In the genomic region with DNA sequence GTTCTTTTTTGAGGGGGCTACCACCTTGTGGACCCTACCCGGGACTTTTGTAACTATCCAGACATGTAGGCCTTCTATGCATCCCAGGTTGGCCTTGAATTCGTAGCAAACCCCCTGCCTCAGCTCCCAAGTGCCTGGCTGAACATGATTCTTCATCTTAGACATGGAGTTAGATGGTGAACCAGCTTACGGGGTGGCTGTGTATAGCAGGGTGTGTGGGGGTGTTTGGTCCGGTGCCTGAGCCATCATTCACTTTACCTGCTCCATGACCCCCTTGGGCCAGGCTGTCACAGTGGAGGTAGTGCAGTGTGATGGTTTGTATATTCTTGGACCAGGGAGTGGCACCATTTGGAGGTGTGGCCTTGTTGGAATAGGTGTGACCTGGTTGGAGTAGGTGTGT, we compare ENCODE assay signal across 7 mouse cellular contexts. TPM values are rescaled to one million over a fixed set of nuclear protein-coding genes. Genes with fewer than 3 reads are reported as not detected.
DNase-seq lines count a peak whose midpoint lies in the region; ATAC-seq and TF ChIP-seq lines count a peak whose summit lies in the region.

No protein-coding gene starts in this region.

- no peak for ATAC-seq in lung, embryonic 14.5 days (ENCODE audit: insufficient read depth)
- ATAC-seq in forebrain, embryonic 15.5 days (replicated peaks), result no peak
- 0 out of 2 replicates have a peak, but pooled peaks have one; percentile 28 for ATAC-seq in intestine, embryonic 16.5 days
- no peak for ATAC-seq in stomach, embryonic 14.5 days (ENCODE audit: insufficient number of reproducible peaks, insufficient read depth, low FRiP score, low read depth)
- ATAC-seq in inflammation-experienced regulatory T-cells, adult 6 months, result no peak

- H3K36me3 ChIP-seq in lung, embryonic 14.5 days (ENCODE audit: insufficient read depth), result no peaks in the 10 kb centered on the region
- no peaks in the 10 kb centered on the region for H3K36me3 ChIP-seq in forebrain, embryonic 15.5 days
- H3K36me3 ChIP-seq in intestine, embryonic 16.5 days (ENCODE audit: control insufficient read depth, insufficient read depth, low read length), result no peaks in the 10 kb centered on the region
- no peaks in the 10 kb centered on the region for H3K36me3 ChIP-seq in stomach, embryonic 14.5 days (ENCODE audit: control insufficient read depth, insufficient read depth, low read length)

- no peaks in the 10 kb centered on the region for H3K9me3 ChIP-seq in lung, embryonic 14.5 days (ENCODE audit: low read depth, low read length)
- no peaks in the 10 kb centered on the region for H3K9me3 ChIP-seq in forebrain, embryonic 15.5 days
- H3K9me3 ChIP-seq in intestine, embryonic 16.5 days (ENCODE audit: control insufficient read depth, low read length), result no peaks in the 10 kb centered on the region
- H3K9me3 ChIP-seq in stomach, embryonic 14.5 days (ENCODE audit: control insufficient read depth, low read depth, low read length), result no peaks in the 10 kb centered on the region

- 58% methylated on average over 4 of the region's 4 CpGs for WGBS in lung, embryonic 14.5 days
- 77% methylated on average over 4 of the region's 4 CpGs for WGBS in lung, adult 2 months
- 39% methylated on average over 4 of the region's 4 CpGs for WGBS in forebrain, embryonic 15.5 days
- WGBS in intestine, embryonic 16.5 days, result 60% methylated on average over 4 of the region's 4 CpGs
- WGBS in stomach, embryonic 14.5 days, result 39% methylated on average over 4 of the region's 4 CpGs

- peak overlapping the region; percentile 54 for H3K4me2 ChIP-seq in lung, embryonic 14.5 days
- peak overlapping the region; percentile 42 for H3K4me2 ChIP-seq in forebrain, embryonic 15.5 days (replicated peaks)
- peak overlapping the region; percentile 67; the same call in 1 of the 2 replicates for H3K4me2 ChIP-seq in intestine, embryonic 16.5 days (ENCODE audit: low read depth, low read length)
- H3K4me2 ChIP-seq in stomach, embryonic 14.5 days (replicated peaks; ENCODE audit: low read depth, low read length), result peak overlapping the region; percentile 38

- no peak for DNase-seq in lung, embryonic 14.5 days
- DNase-seq in lung, adult 2 months, result no peak
- no peak for DNase-seq in right cerebral cortex, postnatal 4 days

- peak overlapping the region; percentile 86 for H3K27ac ChIP-seq in lung, embryonic 14.5 days (ENCODE audit: low read depth)
- H3K27ac ChIP-seq in forebrain, embryonic 15.5 days (replicated peaks), result peak overlapping the region; percentile 83
- H3K27ac ChIP-seq in intestine, embryonic 16.5 days (ENCODE audit: low read length), result peak overlapping the region; percentile 80
- H3K27ac ChIP-seq in stomach, embryonic 14.5 days (ENCODE audit: low read length), result peak overlapping the region; percentile 86

- TF ChIP-seq CTCF in lung, embryonic 14.5 days (IDR thresholded peaks at IDR 0.05; ENCODE audit: low read depth), result no peak
- TF ChIP-seq CTCF in lung, adult 2 months (IDR thresholded peaks at IDR 0.05; ENCODE audit: insufficient read depth, low read length), result no peak

- TF ChIP-seq POLR2A in lung, adult 2 months (IDR thresholded peaks at IDR 0.05; ENCODE audit: borderline replicate concordance, extremely low read depth, low read depth, low read length), result no peak

- peak overlapping the region; percentile 29; the same call in 1 of the 2 replicates for H3K9ac ChIP-seq in lung, embryonic 14.5 days
- H3K9ac ChIP-seq in forebrain, embryonic 15.5 days (replicated peaks), result peak overlapping the region; percentile 27; the same call in 1 of the 2 replicates
- peak overlapping the region; percentile 58; the same call in 1 of the 2 replicates for H3K9ac ChIP-seq in intestine, embryonic 16.5 days (ENCODE audit: low read depth, low read length)
- H3K9ac ChIP-seq in stomach, embryonic 14.5 days (replicated peaks; ENCODE audit: low read depth, low read length), result no peak overlapping the region

- no peak overlapping the region for H3K4me3 ChIP-seq in lung, embryonic 14.5 days (ENCODE audit: low read depth, low read length)
- H3K4me3 ChIP-seq in lung, adult 2 months (replicated peaks; ENCODE audit: extremely low read depth, low read depth, low read length), result no peak overlapping the region
- no peak overlapping the region; the same call in 1 of the 2 replicates for H3K4me3 ChIP-seq in forebrain, embryonic 15.5 days
- no peak overlapping the region for H3K4me3 ChIP-seq in intestine, embryonic 16.5 days (ENCODE audit: low read length)
- no peak overlapping the region for H3K4me3 ChIP-seq in stomach, embryonic 14.5 days (ENCODE audit: low read depth, low read length)

- peaks cover 12% of the 10 kb centered on the region for H3K4me1 ChIP-seq in lung, embryonic 14.5 days (ENCODE audit: insufficient read depth)
- H3K4me1 ChIP-seq in lung, adult 2 months (ENCODE audit: control insufficient read depth, insufficient read depth, low read length), result no peaks in the 10 kb centered on the region; the same call in 1 of the 2 replicates
- peaks cover 31% of the 10 kb centered on the region for H3K4me1 ChIP-seq in forebrain, embryonic 15.5 days
- H3K4me1 ChIP-seq in intestine, embryonic 16.5 days (ENCODE audit: control insufficient read depth, insufficient read depth, low read length), result peaks cover 26% of the 10 kb centered on the region
- H3K4me1 ChIP-seq in stomach, embryonic 14.5 days (ENCODE audit: control insufficient read depth, insufficient read depth, low read length), result peaks cover 30% of the 10 kb centered on the region

- no peaks in the 10 kb centered on the region for H3K27me3 ChIP-seq in lung, embryonic 14.5 days (ENCODE audit: insufficient read depth, low read length)
- peaks cover 20% of the 10 kb centered on the region for H3K27me3 ChIP-seq in forebrain, embryonic 15.5 days
- H3K27me3 ChIP-seq in intestine, embryonic 16.5 days (replicated peaks; ENCODE audit: control insufficient read depth, insufficient read depth, low read length), result no peaks in the 10 kb centered on the region
- H3K27me3 ChIP-seq in stomach, embryonic 14.5 days (ENCODE audit: control insufficient read depth, insufficient read depth, low read length), result no peaks in the 10 kb centered on the region

RNA-seq across cellular contexts. Expression of gene Mvk, which starts 23.9 kb away (rescaled TPM):
- polyA plus RNA-seq in lung, embryonic 14.5 days (2014; fragmentation: Nextera tagmentation; extraction: Ambion mirVana), result 48.4 and 49.2 TPM in 2 replicates
- 44.7 and 52.1 TPM in 2 replicates for polyA plus RNA-seq in lung, adult 2 months (2012; rRNA removed)
- polyA plus RNA-seq in forebrain, embryonic 15.5 days (2015; fragmentation: Nextera tagmentation; extraction: Ambion mirVana), result 46.3 and 49.4 TPM in 2 replicates
- 61.0 and 61.7 TPM in 2 replicates for polyA plus RNA-seq in intestine, embryonic 16.5 days (2015; fragmentation: Nextera tagmentation; extraction: Ambion mirVana)
- 62.7 and 69.8 TPM in 2 replicates for polyA plus RNA-seq in stomach, embryonic 14.5 days (2014; fragmentation: Nextera tagmentation; extraction: Ambion mirVana)
- polyA plus RNA-seq in inflammation-experienced regulatory T-cells, adult 6 months (2017; shearing (Covaris generic)), result 10 to 100 TPM in 2 of 3 experiments, 1 to 10 TPM in 1; 9.6 to 13.8 (median 12.8) TPM

RNA-seq across cellular contexts. Expression of gene Mmab, which starts 24.1 kb away (rescaled TPM):
- polyA plus RNA-seq in lung, embryonic 14.5 days (2014; fragmentation: Nextera tagmentation; extraction: Ambion mirVana), result 30.4 and 32.4 TPM in 2 replicates
- polyA plus RNA-seq in lung, adult 2 months (2012; rRNA removed), result 12.8 and 15.7 TPM in 2 replicates
- 20.3 and 20.5 TPM in 2 replicates for polyA plus RNA-seq in forebrain, embryonic 15.5 days (2015; fragmentation: Nextera tagmentation; extraction: Ambion mirVana)
- polyA plus RNA-seq in intestine, embryonic 16.5 days (2015; fragmentation: Nextera tagmentation; extraction: Ambion mirVana), result 30.4 and 34.6 TPM in 2 replicates
- 27.8 and 30.5 TPM in 2 replicates for polyA plus RNA-seq in stomach, embryonic 14.5 days (2014; fragmentation: Nextera tagmentation; extraction: Ambion mirVana)
- 1 to 10 TPM; 4.2 to 5.9 (median 4.2) TPM for polyA plus RNA-seq in inflammation-experienced regulatory T-cells, adult 6 months (2017; shearing (Covaris generic))
